Mouse (Mus musculus) liver, postnatal 0 days (tissue): ENCODE measurements around the gene Mef2d.

Experiments used
- CTCF ChIP-seq: sonication (generic); IDR thresholded peaks from 2 replicates; pipeline ENCODE4 v1.5.1; 2016; ENCODE audit warnings: antibody characterized with exemption, low read depth
- EP300 ChIP-seq: IDR thresholded peaks from 2 replicates; pipeline ENCODE4 v1.6.1; 2016; ENCODE audit warnings: antibody characterized with exemption, low read depth, mild to moderate bottlenecking

DNA sequence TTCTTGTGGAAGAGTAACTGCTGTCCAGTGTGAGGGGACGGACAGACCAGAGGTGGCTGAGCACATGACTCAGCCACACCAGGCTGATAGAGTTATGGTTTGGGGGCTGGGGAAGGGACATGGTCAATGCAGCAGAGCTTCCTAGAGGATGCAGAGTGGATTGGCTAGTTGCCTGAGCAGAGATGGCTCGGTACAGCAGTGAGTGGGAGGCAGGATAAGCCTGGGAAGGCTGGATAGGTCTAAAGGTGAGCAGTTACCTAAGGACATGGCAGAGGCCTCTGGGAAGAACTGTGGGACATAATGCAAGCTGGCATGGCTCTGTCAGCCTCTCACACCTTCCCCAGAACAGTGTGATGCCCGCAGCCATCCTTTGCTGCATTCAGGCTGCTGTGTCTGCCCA is 21.7 kb downstream of the Mef2d start:
- TF ChIP-seq EP300 = no peak
- TF ChIP-seq CTCF = no peak
